Mouse (Mus musculus) heart, embryonic 10.5 days (tissue): ENCODE measurements around the gene Casp8. TPM values are rescaled to one million over a fixed set of nuclear protein-coding genes. Genes with fewer than 3 reads are reported as not detected.
"Not testable (repeated sequence)": the region's sequence is repeated elsewhere in the genome, so short reads cannot be mapped to it uniquely, and the experiment has no call there.

Source experiments
- DNase-seq: peaks from one replicate; pipeline ENCODE4 v3.0.0-alpha.2; 2017; ENCODE audit warnings: low spot score
- H3K27ac ChIP-seq: fragments of 300-500 bp; sonication (generic); 2 replicates; pipeline ENCODE4 v1.5.1; 2016; ENCODE audit warnings: mild to moderate bottlenecking
- H3K27me3 ChIP-seq: fragments of 300-500 bp; sonication (generic); 2 replicates; pipeline ENCODE4 v1.6.1; 2016; ENCODE audit warnings: mild to moderate bottlenecking; ENCODE audit not compliant: poor library complexity, insufficient read depth, severe bottlenecking
- H3K36me3 ChIP-seq: fragments of 300-500 bp; sonication (generic); 2 replicates; pipeline ENCODE4 v1.6.1; 2016; ENCODE audit warnings: mild to moderate bottlenecking, moderate library complexity
- H3K4me1 ChIP-seq: fragments of 300-500 bp; sonication (generic); 2 replicates; pipeline ENCODE4 v1.6.1; 2016; ENCODE audit warnings: mild to moderate bottlenecking
- H3K4me3 ChIP-seq: fragments of 300-500 bp; sonication (generic); 2 replicates; pipeline ENCODE4 v1.5.1; 2016; ENCODE audit warnings: mild to moderate bottlenecking, moderate library complexity
- H3K9me3 ChIP-seq: fragments of 300-500 bp; sonication (generic); 2 replicates; pipeline ENCODE4 v1.6.1; 2016; ENCODE audit warnings: mild to moderate bottlenecking, moderate library complexity
- WGBS: fragments of 180-500 bp; shearing (Covaris S2); methylation state at CpG from one replicate; pipeline ENCODE4 v1.1.7; 2016; 5-methylcytosine and 5-hydroxymethylcytosine counted together
- polyA plus RNA-seq: library from polyadenylated mRNA; unstranded; fragments of >200 nt; fragmentation: Nextera tagmentation; extraction: Ambion mirVana; gene quantifications from 2 replicates; pipeline ENCODE4 v1.2.1, GENCODE M21; 2016

Casp8 gene
- polyA plus RNA-seq, 1 experiment from 2014 or later: 25.0 TPM

GRCm38 (mm10) chr1:58803531-58803930 is 8.4 kb downstream of the Casp8 start:
- no peak for DNase-seq

GRCm38 (mm10) chr1:58806651-58807050 is 11.5 kb downstream of the Casp8 start:
- Histone ChIP-seq H3K27ac (no peak overlapping the region), H3K4me3 (no peak overlapping the region), H3K9me3 (0 out of 2 replicates have a peak, but pooled peaks cover 3% of the 10 kb centered on the region), H3K36me3 (no peaks in the 10 kb centered on the region), H3K27me3 (no peaks in the 10 kb centered on the region), H3K4me1 (no peaks in the 10 kb centered on the region)
- no peak for DNase-seq
- 50% methylated on average over 3 of the region's 3 CpGs for WGBS

More at GRCm38 (mm10) chr1:58803531-58803930, 8.4 kb downstream of the Casp8 start:
- H3K27ac ChIP-seq: no peak overlapping the region
- no peaks in the 10 kb centered on the region for H3K9me3 ChIP-seq
- no peak overlapping the region for H3K4me3 ChIP-seq
- H3K4me1 ChIP-seq: no peaks in the 10 kb centered on the region
- WGBS: 87% methylated on average over 6 of the region's 6 CpGs
- H3K27me3 ChIP-seq: no peaks in the 10 kb centered on the region
- H3K36me3 ChIP-seq: peaks cover 8% of the 10 kb centered on the region

DNA sequence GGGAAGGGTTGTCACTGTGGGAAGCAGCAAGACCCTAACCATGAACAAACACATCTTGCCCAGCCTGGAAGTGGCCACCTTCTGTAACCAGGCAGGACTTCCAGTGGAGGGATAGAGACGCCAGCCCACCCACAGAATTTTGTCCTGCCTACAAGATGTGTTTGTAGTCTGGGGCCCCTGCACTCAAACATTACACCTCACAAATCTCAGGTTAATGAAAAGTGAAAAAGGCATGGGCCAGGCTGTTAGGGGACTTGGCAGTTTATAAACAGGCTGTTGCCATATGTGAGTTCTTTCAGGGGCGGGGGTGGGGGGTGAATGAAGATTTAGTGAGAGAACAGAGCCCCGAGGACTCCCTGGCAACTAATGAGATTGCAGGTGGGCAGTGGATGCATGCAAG is 31.1 kb downstream of the Casp8 start:
- no peak for DNase-seq
- 75% methylated on average over 3 of the region's 3 CpGs for WGBS
- H3K9me3 ChIP-seq: no peaks in the 10 kb centered on the region
- H3K36me3 ChIP-seq: peaks cover 59% of the 10 kb centered on the region
- no peaks in the 10 kb centered on the region for H3K27me3 ChIP-seq
- no peaks in the 10 kb centered on the region for H3K4me1 ChIP-seq
- H3K27ac ChIP-seq: no peak overlapping the region
- H3K4me3 ChIP-seq: no peak overlapping the region

DNA sequence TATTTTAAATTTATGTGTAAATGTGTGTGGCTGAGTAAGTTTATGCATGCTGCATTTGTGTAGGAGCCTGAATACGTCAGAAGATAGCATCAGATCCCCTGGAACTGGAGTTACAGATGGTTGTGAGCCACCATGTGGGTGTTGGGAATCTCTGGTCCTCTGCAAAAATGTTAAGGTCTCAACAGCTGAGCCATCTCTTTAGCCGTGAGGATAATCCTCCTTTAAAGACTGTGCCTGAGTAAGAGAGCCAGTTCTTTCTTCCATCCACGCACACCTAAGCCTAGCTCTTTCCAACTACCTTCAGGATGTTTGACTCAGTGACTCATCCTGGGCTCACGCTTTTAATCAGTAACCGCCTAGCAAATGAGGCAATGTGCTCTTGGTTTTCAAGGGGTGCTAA is 35.6 kb downstream of the Casp8 start:
- no peaks in the 10 kb centered on the region for H3K27me3 ChIP-seq

DNA sequence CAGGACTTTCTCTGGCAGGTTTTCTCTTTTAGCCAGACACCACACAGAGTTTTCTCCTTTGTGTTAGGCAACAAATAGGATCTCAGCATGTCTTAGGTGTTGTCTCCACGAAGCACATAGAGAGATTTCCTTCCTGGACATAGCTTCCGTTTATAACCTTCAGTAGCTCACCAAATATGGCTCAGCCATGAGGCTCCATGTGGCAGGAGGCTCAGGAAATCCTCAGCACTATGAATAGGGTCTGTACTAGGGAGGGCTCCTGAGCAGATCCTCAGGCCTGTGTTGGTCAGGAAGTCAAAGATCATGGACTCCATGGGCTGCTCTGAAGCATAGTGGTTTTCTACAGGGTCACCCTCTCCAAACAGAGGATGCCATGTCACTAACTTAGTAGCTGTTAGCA is 37.0 kb downstream of the Casp8 start:
- Histone ChIP-seq H3K4me1 (peaks cover 5% of the 10 kb centered on the region; the same call in 1 of the 2 replicates), H3K27ac (peak overlapping the region; percentile 75; the same call in 1 of the 2 replicates), H3K27me3 (no peaks in the 10 kb centered on the region), H3K36me3 (peaks cover 57% of the 10 kb centered on the region), H3K4me3 (no peak overlapping the region), H3K9me3 (no peaks in the 10 kb centered on the region)
- 61% methylated on average over 2 of the region's 2 CpGs for WGBS
- DNase-seq: peak; percentile 60

More for the DNA sequence above, 35.6 kb downstream of the Casp8 start:
- no peaks in the 10 kb centered on the region for H3K9me3 ChIP-seq
- H3K27ac ChIP-seq: no peak overlapping the region
- no peak overlapping the region for H3K4me3 ChIP-seq
- peaks cover 5% of the 10 kb centered on the region; the same call in 1 of the 2 replicates for H3K4me1 ChIP-seq
- 89% methylated on average over 5 of the region's 5 CpGs for WGBS
- peaks cover 70% of the 10 kb centered on the region for H3K36me3 ChIP-seq
- DNase-seq: no peak

DNA sequence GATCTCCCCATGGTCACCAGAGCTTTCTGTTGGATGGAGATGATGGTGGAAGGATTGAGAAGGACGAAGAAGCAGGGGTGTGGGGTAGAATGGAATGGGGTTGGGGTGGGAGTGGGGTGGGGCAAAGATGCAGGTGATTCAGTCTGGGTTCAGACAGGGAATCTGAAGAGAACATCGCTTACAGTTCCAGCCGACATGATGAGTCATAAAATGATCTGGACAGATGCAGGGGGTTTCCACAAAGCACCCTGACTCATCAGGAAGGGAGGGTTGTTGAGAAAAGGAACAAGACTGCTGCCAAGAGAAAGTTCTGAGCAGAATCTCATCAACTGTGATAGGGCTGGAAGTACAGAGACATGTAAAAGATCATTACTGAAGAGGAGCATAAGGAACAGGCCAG is 61.6 kb downstream of the Casp8 start:
- WGBS: 82% methylated on average over 3 of the region's 3 CpGs
- DNase-seq, H3K27ac ChIP-seq, H3K36me3 ChIP-seq, H3K27me3 ChIP-seq, H3K9me3 ChIP-seq, H3K4me3 ChIP-seq: not testable (repeated sequence)
- peaks cover 11% of the 10 kb centered on the region for H3K4me1 ChIP-seq

DNA sequence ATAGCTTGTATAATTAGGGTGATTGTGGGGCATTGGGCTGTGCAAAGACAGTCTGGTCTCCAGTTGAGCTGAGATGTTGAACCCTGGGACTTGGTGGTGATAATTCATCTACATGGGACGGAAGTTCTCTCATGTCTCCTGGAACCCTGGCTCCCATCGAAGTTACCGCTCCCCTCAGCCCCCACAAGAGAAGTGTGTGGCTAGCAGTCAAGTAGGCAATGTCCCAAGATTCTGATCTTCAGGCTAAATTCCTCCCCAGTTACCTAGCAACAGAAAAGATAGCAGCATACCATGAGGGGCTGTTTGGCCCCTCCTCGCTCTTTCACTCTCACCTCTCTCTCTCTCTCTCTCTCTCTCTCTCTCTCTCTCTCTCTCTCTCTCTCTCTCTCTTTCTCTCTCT is 64.0 kb downstream of the Casp8 start:
- H3K27ac ChIP-seq, H3K27me3 ChIP-seq, H3K36me3 ChIP-seq, DNase-seq, H3K9me3 ChIP-seq, H3K4me3 ChIP-seq: not testable (repeated sequence)
- peaks cover 11% of the 10 kb centered on the region for H3K4me1 ChIP-seq
- 61% methylated on average over 4 of the region's 4 CpGs for WGBS

DNA sequence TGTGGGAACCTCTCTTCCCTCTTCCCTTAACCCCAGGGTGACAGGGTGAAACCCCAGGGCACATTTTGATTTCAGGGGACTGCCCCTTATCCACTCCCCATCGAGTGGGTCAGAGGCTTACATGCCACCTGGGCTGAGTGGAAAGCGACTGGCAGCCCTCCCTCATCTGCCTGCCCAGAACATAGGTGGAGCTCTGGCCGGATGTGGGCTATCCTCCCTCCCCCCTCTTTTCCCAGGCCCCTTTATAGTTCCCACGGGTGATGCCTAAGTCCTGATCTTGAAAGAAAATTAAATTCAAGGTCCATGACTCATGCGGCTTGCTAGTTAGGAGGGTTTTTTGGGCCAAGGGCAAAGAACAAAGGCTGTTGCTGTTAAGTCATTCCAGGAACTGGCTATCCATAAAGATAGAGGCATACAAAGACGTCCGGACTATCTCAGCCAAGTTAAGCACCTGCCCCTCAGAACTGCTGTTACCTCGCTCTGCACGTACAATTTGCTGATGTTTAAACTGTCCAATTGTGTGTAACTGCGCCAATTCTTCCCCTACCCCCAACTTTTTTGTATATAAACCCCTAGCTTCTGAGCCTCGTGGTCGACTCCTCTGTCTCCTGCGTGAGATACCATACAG is 64.7 kb downstream of the Casp8 start:
- not testable (repeated sequence) for H3K27me3 ChIP-seq, H3K9me3 ChIP-seq, H3K36me3 ChIP-seq, H3K27ac ChIP-seq, DNase-seq, H3K4me3 ChIP-seq
- WGBS: 68% methylated on average over 13 of the region's 13 CpGs
- peaks cover 11% of the 10 kb centered on the region for H3K4me1 ChIP-seq

DNA sequence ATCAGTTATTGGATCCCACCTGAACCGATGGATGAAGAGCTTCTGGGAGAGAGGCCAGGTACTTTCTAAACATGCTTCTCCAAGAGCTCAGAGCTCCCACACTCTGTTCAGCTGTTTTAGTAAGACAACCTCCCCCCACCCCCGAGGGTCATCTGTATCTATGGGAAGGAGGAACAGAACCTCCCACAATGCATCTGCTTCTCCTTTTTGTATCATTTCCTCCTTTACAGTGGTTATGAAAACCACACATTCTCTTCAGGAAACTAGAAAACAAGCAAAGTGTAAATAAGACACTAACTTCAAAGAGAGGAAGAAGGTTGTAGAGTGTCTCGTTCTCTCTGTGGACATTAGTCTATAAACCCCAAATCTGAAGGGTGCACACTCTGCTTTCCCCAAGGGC is 65.4 kb downstream of the Casp8 start:
- H3K36me3 ChIP-seq, H3K27ac ChIP-seq, H3K27me3 ChIP-seq, DNase-seq, H3K4me3 ChIP-seq, H3K9me3 ChIP-seq: not testable (repeated sequence)
- H3K4me1 ChIP-seq: peaks cover 11% of the 10 kb centered on the region
- WGBS: 71% methylated on average over 3 of the region's 3 CpGs

GRCm38 (mm10) chr1:58876500-58876899 is 81.3 kb downstream of the Casp8 start:
- not testable (repeated sequence) for H3K27ac ChIP-seq, H3K36me3 ChIP-seq, H3K4me1 ChIP-seq, H3K9me3 ChIP-seq, H3K4me3 ChIP-seq, DNase-seq, H3K27me3 ChIP-seq
- WGBS: 65% methylated on average over 4 of the region's 4 CpGs

- DNase-seq, H3K36me3 ChIP-seq, H3K4me3 ChIP-seq, H3K27ac ChIP-seq, H3K4me1 ChIP-seq, H3K9me3 ChIP-seq, H3K27me3 ChIP-seq: not testable (repeated sequence)
- 83% methylated on average over 2 of the region's 2 CpGs for WGBS
Observed at GRCm38 (mm10) chr1:58879291-58879690, 84.1 kb downstream of the Casp8 start.

DNA sequence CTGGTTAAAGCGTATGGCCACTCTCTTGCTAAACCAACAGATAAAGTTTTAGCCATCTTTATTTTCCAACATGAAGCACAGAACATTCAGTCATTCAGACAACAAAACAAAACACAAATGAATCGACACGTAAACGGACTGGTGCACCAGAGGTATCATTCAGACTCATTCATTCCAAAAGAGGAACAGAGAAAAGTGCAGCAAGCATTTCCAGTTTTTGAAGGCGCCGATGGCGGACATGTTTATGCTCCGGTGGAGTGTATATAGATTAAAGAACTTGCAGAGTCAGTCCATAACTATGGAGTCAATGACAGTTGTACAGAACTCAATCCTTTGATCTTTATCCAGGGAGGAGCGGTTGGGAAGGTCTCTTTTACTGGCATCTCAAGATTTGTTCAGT is 88.1 kb downstream of the Casp8 start:
- not testable (repeated sequence) for H3K9me3 ChIP-seq, H3K4me1 ChIP-seq, H3K36me3 ChIP-seq, H3K27me3 ChIP-seq, H3K4me3 ChIP-seq, H3K27ac ChIP-seq, DNase-seq
- WGBS: 88% methylated on average over 9 of the region's 9 CpGs

DNA sequence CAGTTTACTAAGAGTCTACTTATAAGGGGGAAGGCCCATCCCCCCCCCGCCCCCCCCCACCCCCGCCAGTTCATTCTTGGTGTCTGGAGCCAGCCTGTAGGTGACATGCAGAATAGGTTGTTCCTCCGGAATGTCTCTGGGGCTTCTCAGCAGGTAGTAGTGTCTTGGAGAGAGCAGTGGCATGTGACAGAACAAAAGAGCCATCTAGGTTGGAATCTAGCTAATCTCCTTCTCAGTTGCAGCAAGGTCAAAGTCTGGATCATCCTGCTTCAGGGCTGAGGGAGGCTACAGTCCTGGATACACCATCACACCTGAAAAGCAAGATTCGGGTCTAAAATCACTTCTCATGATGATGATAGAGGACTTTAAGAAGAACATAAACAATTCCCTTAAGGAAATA is 90.5 kb downstream of the Casp8 start:
- H3K9me3 ChIP-seq: no peaks in the 10 kb centered on the region

More for the DNA sequence above, 90.5 kb downstream of the Casp8 start:
- Histone ChIP-seq H3K4me3 (no peak overlapping the region), H3K27me3 (no peaks in the 10 kb centered on the region), H3K4me1 (no peaks in the 10 kb centered on the region), H3K36me3 (no peaks in the 10 kb centered on the region), H3K27ac (no peak overlapping the region)
- 78% methylated on average over 4 of the region's 4 CpGs for WGBS
- no peak for DNase-seq
